Mouse (Mus musculus): Measurements from ENCODE around the gene Mmrn1. TPM values are rescaled to one million over a fixed set of nuclear protein-coding genes. Genes with fewer than 3 reads are reported as not detected.

Gene Mmrn1
- polyA plus RNA-seq (2014; fragmentation: Illumina TruSeq; extraction: RNeasy Lipid Tissue Mini Kit (QIAGEN cat#74804); ENCODE audit: low read depth, low replicate concordance), result 0.66 TPM

GRCm38 (mm10) chr6:60924676-60925075 lies at the start of gene Mmrn1:
Gene Mmrn1, plus strand, starts transcription at chr6:60924976.

Other genes starting within 250 kb of the Mmrn1 start
- gene Snca, start 95.1 kb upstream of the Mmrn1 start, polyA plus RNA-seq (2014; fragmentation: Illumina TruSeq; extraction: RNeasy Lipid Tissue Mini Kit (QIAGEN cat#74804); ENCODE audit: low read depth, low replicate concordance), result 1.6 TPM